Mouse (Mus musculus): ENCODE results near the gene C2cd5.
A peak's percentile ranks its signal among the peaks of the same experiment; 100 is the strongest.

DNA sequence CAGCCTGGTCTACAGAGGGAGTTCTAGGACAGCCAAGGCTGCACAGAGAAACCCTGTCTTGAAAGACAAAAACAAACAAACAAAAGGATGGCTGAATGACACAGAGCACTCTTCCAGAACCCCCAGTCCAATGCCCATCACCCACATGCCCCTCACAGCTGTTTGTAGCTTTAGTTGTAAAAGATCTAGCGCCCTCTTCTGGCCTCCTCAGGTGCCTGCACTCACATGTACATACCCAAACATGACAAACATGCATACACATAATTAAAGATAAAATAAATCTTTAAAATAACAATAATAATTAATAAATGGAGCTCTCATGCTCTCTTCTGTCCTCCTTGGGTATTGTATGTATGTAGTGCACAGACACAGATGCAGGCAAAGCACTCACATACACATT lies 122.7 kb downstream of the C2cd5 start:
- TF ChIP-seq ZC3H11A (IDR thresholded peaks at IDR 0.05; ENCODE audit: borderline replicate concordance, low read depth, low read length): 0 out of 2 replicates have a peak, but pooled peaks have one; percentile 3
- TF ChIP-seq HCFC1 (IDR thresholded peaks at IDR 0.05; ENCODE audit: borderline replicate concordance, insufficient read depth, low read length): no peak
- TF ChIP-seq MAFK (IDR thresholded peaks at IDR 0.05; ENCODE audit: insufficient read depth, low read depth, low read length): no peak

Data from ES-E14 (cell line).